9 mouse cellular contexts compared by ENCODE assay signal in genomic region chr1:166282597-166283210, GRCm38 (mm10). TPM values are rescaled to one million over a fixed set of nuclear protein-coding genes. Genes with fewer than 3 reads are reported as not detected.
DNase-seq lines count a peak whose midpoint lies in the region; ATAC-seq and TF ChIP-seq lines count a peak whose summit lies in the region.
"Had no signal": no experiment of that assay in that cellular context is flagged by ENCODE, and none has a peak within 500 bp of the region (broad histone marks: within the 10 kb centered on the region; RNA-seq: fewer than 3 reads in every experiment).

No protein-coding gene starts in this region.

- peak; percentile 86 for ATAC-seq in forebrain, embryonic 13.5 days
- peak; percentile 78 for ATAC-seq in limb, embryonic 13.5 days (ENCODE audit: low FRiP score, low read depth)
- peak; percentile 89 for ATAC-seq in neural tube, embryonic 12.5 days (ENCODE audit: low FRiP score, low read depth)
- ATAC-seq in erythroid progenitor cell, adult 5-6 weeks (replicated peaks; ENCODE audit: low FRiP score, poor library complexity, severe bottlenecking): no peak; the same call in 1 of the 2 replicates

- DNase-seq in ES-CJ7 (ENCODE audit: low read depth, low spot score): peak; percentile 96
- peak; percentile 22 for DNase-seq in adrenal gland, postnatal 25 days
- peak; percentile 54 for DNase-seq in kidney, adult 2 months
- DNase-seq in thymus, adult 2 months: no peak

- TF ChIP-seq CTCF in kidney, adult 2 months (conservative IDR thresholded peaks at IDR 0.05; ENCODE audit: insufficient read depth, insufficient read length, low read depth, low read length): no peak
- no peak for TF ChIP-seq CTCF in thymus, adult 2 months (IDR thresholded peaks at IDR 0.05; ENCODE audit: borderline replicate concordance, control insufficient read depth, extremely low read depth, insufficient read depth, low read length, poor library complexity)

- no peak for TF ChIP-seq POLR2A in kidney, adult 2 months (IDR thresholded peaks at IDR 0.05; ENCODE audit: low read depth, low read length)
- no peak for TF ChIP-seq POLR2A in thymus, adult 2 months (IDR thresholded peaks at IDR 0.05; ENCODE audit: control insufficient read depth, extremely low read depth, insufficient read depth, low read length, poor library complexity)

- H3K9ac ChIP-seq in forebrain, embryonic 13.5 days: no peak overlapping the region
- no peak overlapping the region for H3K9ac ChIP-seq in limb, embryonic 13.5 days
- H3K9ac ChIP-seq in neural tube, embryonic 12.5 days: no peak overlapping the region
- H3K9ac ChIP-seq: liver, embryonic 14.5 days had no signal

- peaks cover 95% of the 10 kb centered on the region for H3K4me1 ChIP-seq in forebrain, embryonic 13.5 days
- peaks cover 14% of the 10 kb centered on the region for H3K4me1 ChIP-seq in kidney, adult 2 months (ENCODE audit: control insufficient read depth, insufficient read depth, low read length)
- H3K4me1 ChIP-seq in limb, embryonic 13.5 days: peaks cover 34% of the 10 kb centered on the region
- H3K4me1 ChIP-seq in neural tube, embryonic 12.5 days: peaks cover 71% of the 10 kb centered on the region
- no peaks in the 10 kb centered on the region for H3K4me1 ChIP-seq in thymus, adult 2 months (replicated peaks; ENCODE audit: control insufficient read depth, insufficient read depth, low read length)

- H3K36me3 ChIP-seq in forebrain, embryonic 13.5 days (ENCODE audit: poor library complexity, severe bottlenecking): no peaks in the 10 kb centered on the region
- H3K36me3 ChIP-seq in kidney, adult 2 months (ENCODE audit: control insufficient read depth, insufficient read depth, low read length): no peaks in the 10 kb centered on the region
- no peaks in the 10 kb centered on the region for H3K36me3 ChIP-seq in limb, embryonic 13.5 days
- H3K36me3 ChIP-seq in neural tube, embryonic 12.5 days: no peaks in the 10 kb centered on the region
- no peaks in the 10 kb centered on the region for H3K36me3 ChIP-seq in thymus, adult 2 months (ENCODE audit: control insufficient read depth, insufficient read depth, low read length)

- H3K9me3 ChIP-seq in forebrain, embryonic 13.5 days (replicated peaks): no peaks in the 10 kb centered on the region
- no peaks in the 10 kb centered on the region for H3K9me3 ChIP-seq in limb, embryonic 13.5 days
- H3K9me3 ChIP-seq in neural tube, embryonic 12.5 days: no peaks in the 10 kb centered on the region

- under 1% methylated on average over 22 of the region's 22 CpGs for WGBS in forebrain, embryonic 13.5 days
- 12% methylated on average over 22 of the region's 22 CpGs for WGBS in kidney, adult 2 months
- 7% methylated on average over 22 of the region's 22 CpGs for WGBS in limb, embryonic 13.5 days
- 2% methylated on average over 22 of the region's 22 CpGs for WGBS in neural tube, embryonic 12.5 days
- 28% methylated on average over 22 of the region's 22 CpGs for WGBS in thymus, adult 2 months

- peak overlapping the region; percentile 6; the same call in 1 of the 2 replicates for H3K4me3 ChIP-seq in forebrain, embryonic 13.5 days
- no peak overlapping the region for H3K4me3 ChIP-seq in kidney, adult 2 months (ENCODE audit: insufficient read depth, low read depth, low read length)
- peak overlapping the region; percentile 32 for H3K4me3 ChIP-seq in limb, embryonic 13.5 days
- 0 out of 2 replicates have a peak overlapping the region, but pooled peaks have one; percentile 0 for H3K4me3 ChIP-seq in neural tube, embryonic 12.5 days
- no peak overlapping the region for H3K4me3 ChIP-seq in thymus, adult 2 months (ENCODE audit: control insufficient read depth, insufficient read depth, low read length)

- H3K4me2 ChIP-seq in forebrain, embryonic 13.5 days: peak overlapping the region; percentile 51
- H3K4me2 ChIP-seq in limb, embryonic 13.5 days (replicated peaks): peak overlapping the region; percentile 66
- H3K4me2 ChIP-seq in neural tube, embryonic 12.5 days (replicated peaks): peak overlapping the region; percentile 45

- no peaks in the 10 kb centered on the region for H3K27me3 ChIP-seq in forebrain, embryonic 13.5 days
- no peaks in the 10 kb centered on the region for H3K27me3 ChIP-seq in kidney, adult 2 months (replicated peaks; ENCODE audit: control insufficient read depth, insufficient read depth, low read length)
- 0 out of 2 replicates have a peak, but pooled peaks cover 3% of the 10 kb centered on the region for H3K27me3 ChIP-seq in limb, embryonic 13.5 days
- H3K27me3 ChIP-seq in neural tube, embryonic 12.5 days (replicated peaks): no peaks in the 10 kb centered on the region
- no peaks in the 10 kb centered on the region; the same call in 1 of the 2 replicates for H3K27me3 ChIP-seq in thymus, adult 2 months (ENCODE audit: control insufficient read depth, insufficient read depth, low read length)

- H3K27ac ChIP-seq in forebrain, embryonic 13.5 days: peak overlapping the region; percentile 93
- H3K27ac ChIP-seq in kidney, adult 2 months (ENCODE audit: insufficient read depth, low read depth, low read length): no peak overlapping the region
- no peak overlapping the region for H3K27ac ChIP-seq in limb, embryonic 13.5 days
- 0 out of 2 replicates have a peak overlapping the region, but pooled peaks have one; percentile 11 for H3K27ac ChIP-seq in neural tube, embryonic 12.5 days
- no peak overlapping the region for H3K27ac ChIP-seq in thymus, adult 2 months (ENCODE audit: control insufficient read depth, insufficient read depth, low read length)
- H3K27ac ChIP-seq: liver, embryonic 14.5 days had no signal

RNA-seq across cellular contexts. Expression of gene Ildr2, which starts 28.8 kb away (rescaled TPM):
- 3.2 and 4.6 TPM in 2 replicates for total RNA-seq in adrenal gland, postnatal 25 days (2021)
- polyA plus RNA-seq in forebrain, embryonic 13.5 days (2015; fragmentation: Nextera tagmentation; extraction: Ambion mirVana): 4.5 and 5.3 TPM in 2 replicates
- 11.0 and 12.3 TPM in 2 replicates for polyA plus RNA-seq in kidney, adult 2 months (2012; rRNA removed)
- polyA plus RNA-seq in limb, embryonic 13.5 days (2015; fragmentation: Nextera tagmentation; extraction: Ambion mirVana): 0.11 and 0.14 TPM in 2 replicates
- polyA plus RNA-seq in neural tube, embryonic 12.5 days (2016; fragmentation: Nextera tagmentation; extraction: Ambion mirVana): 5.1 and 5.3 TPM in 2 replicates
- not detected in 2 replicates for total RNA-seq in erythroid progenitor cell, adult 5-6 weeks (2015; ENCODE audit: low replicate concordance)
- total RNA-seq in erythroid progenitor cell, adult 5-6 weeks (2017; ENCODE audit: low replicate concordance): not detected in 2 replicates
- 0.40 and 0.59 TPM in 2 replicates for polyA plus RNA-seq in thymus, adult 2 months (2012; rRNA removed)

RNA-seq across cellular contexts. Expression of gene Mael, which starts 44.2 kb away (rescaled TPM):
- total RNA-seq in adrenal gland, postnatal 25 days (2021): not detected in 2 replicates
- polyA plus RNA-seq in forebrain, embryonic 13.5 days (2015; fragmentation: Nextera tagmentation; extraction: Ambion mirVana): not detected in 2 replicates
- polyA plus RNA-seq in kidney, adult 2 months (2012; rRNA removed): 0.11 TPM in 2 replicates
- polyA plus RNA-seq in limb, embryonic 13.5 days (2015; fragmentation: Nextera tagmentation; extraction: Ambion mirVana): 0.18 TPM in 1 of 2 replicates, not detected in the other
- polyA plus RNA-seq in neural tube, embryonic 12.5 days (2016; fragmentation: Nextera tagmentation; extraction: Ambion mirVana): not detected in 2 replicates
- total RNA-seq in erythroid progenitor cell, adult 5-6 weeks (2015; ENCODE audit: low replicate concordance): not detected in 2 replicates
- total RNA-seq in erythroid progenitor cell, adult 5-6 weeks (2017; ENCODE audit: low replicate concordance): not detected in 2 replicates
- 0.05 TPM in 1 of 2 replicates, not detected in the other for polyA plus RNA-seq in thymus, adult 2 months (2012; rRNA removed)
- polyA plus RNA-seq: liver, embryonic 14.5 days had no signal

Comparison
In these comparisons a context has a peak if more than half of its experiments do, and no peak if none do; other contexts are left out.
1. H3K27ac ChIP-seq: peak in forebrain, embryonic 13.5 days (single experiment) and neural tube, embryonic 12.5 days (single experiment); none in kidney, adult 2 months (single experiment), limb, embryonic 13.5 days (single experiment) and thymus, adult 2 months (single experiment).
2. H3K4me3 ChIP-seq: peak in forebrain, embryonic 13.5 days (single experiment), limb, embryonic 13.5 days (single experiment) and neural tube, embryonic 12.5 days (single experiment); none in kidney, adult 2 months (single experiment) and thymus, adult 2 months (single experiment).
3. Peak in every context shown above with its lines, with median percentiles within 50 percentile points of each other: H3K4me2 ChIP-seq.